Mouse (Mus musculus) hindbrain, embryonic 14.5 days (tissue): ENCODE results near the gene Slc30a10. TPM values are rescaled to one million over a fixed set of nuclear protein-coding genes. Genes with fewer than 3 reads are reported as not detected.
A peak's percentile ranks its signal among the peaks of the same experiment; 100 is the strongest.

Experiments used
- ATAC-seq: fragments of 200-750 bp; cut with Nextera tagmentation; 2 replicates; pipeline ENCODE4 v1.8.0; 2017; ENCODE audit warnings: moderate number of reproducible peaks, mild to moderate bottlenecking, moderate TSS enrichment, moderate library complexity; ENCODE audit not compliant: low FRiP score
- DNase-seq: peaks from one replicate; pipeline ENCODE4 v3.0.0-alpha.2; 2015; ENCODE audit warnings: low spot score
- H3K27ac ChIP-seq: fragments of 300-500 bp; sonication (generic); 2 replicates; pipeline ENCODE4 v1.5.1; 2014; ENCODE audit warnings: mild to moderate bottlenecking, moderate library complexity
- H3K27me3 ChIP-seq: fragments of 300-500 bp; sonication (generic); 2 replicates; pipeline ENCODE4 v1.6.1; 2014; ENCODE audit warnings: mild to moderate bottlenecking, low read length, mixed read lengths; ENCODE audit not compliant: control insufficient read depth, insufficient read depth
- H3K36me3 ChIP-seq: fragments of 300-500 bp; sonication (generic); replicated peaks from 2 replicates; pipeline ENCODE4 v1.6.1; 2014; ENCODE audit not compliant: control insufficient read depth, insufficient read depth
- H3K4me1 ChIP-seq: fragments of 300-500 bp; sonication (generic); replicated peaks from 2 replicates; pipeline ENCODE4 v1.6.1; 2014; ENCODE audit warnings: antibody characterized with exemption, low read length, mixed read lengths; ENCODE audit not compliant: control insufficient read depth, insufficient read depth
- H3K4me2 ChIP-seq: fragments of 300-500 bp; sonication (generic); replicated peaks from 2 replicates; pipeline ENCODE4 v1.6.1; 2014; ENCODE audit warnings: mild to moderate bottlenecking, moderate library complexity
- H3K4me3 ChIP-seq: fragments of 300-500 bp; sonication (generic); replicated peaks from 2 replicates; pipeline ENCODE4 v1.5.1; 2014; ENCODE audit warnings: mild to moderate bottlenecking, low read length
- H3K9ac ChIP-seq: fragments of 300-500 bp; sonication (generic); 2 replicates; pipeline ENCODE4 v1.6.1; 2014
- H3K9me3 ChIP-seq: fragments of 300-500 bp; sonication (generic); 2 replicates; pipeline ENCODE4 v1.6.1; 2016; ENCODE audit warnings: low read length; ENCODE audit not compliant: control insufficient read depth
- WGBS: fragments of 180-500 bp; shearing (Covaris S2); extraction: QIAGEN DNeasy Blood & Tissue Kit; methylation state at CpG from one replicate; pipeline ENCODE4 v1.1.7; 2014; 5-methylcytosine and 5-hydroxymethylcytosine counted together
- polyA plus RNA-seq: library from polyadenylated mRNA; unstranded; fragments of >200 nt; fragmentation: Nextera tagmentation; extraction: Ambion mirVana; gene quantifications from 2 replicates; pipeline ENCODE4 v1.2.1, GENCODE M21; 2014

Gene Slc30a10
- polyA plus RNA-seq, 1 experiment from 2014 or later: 6.8 TPM

DNA sequence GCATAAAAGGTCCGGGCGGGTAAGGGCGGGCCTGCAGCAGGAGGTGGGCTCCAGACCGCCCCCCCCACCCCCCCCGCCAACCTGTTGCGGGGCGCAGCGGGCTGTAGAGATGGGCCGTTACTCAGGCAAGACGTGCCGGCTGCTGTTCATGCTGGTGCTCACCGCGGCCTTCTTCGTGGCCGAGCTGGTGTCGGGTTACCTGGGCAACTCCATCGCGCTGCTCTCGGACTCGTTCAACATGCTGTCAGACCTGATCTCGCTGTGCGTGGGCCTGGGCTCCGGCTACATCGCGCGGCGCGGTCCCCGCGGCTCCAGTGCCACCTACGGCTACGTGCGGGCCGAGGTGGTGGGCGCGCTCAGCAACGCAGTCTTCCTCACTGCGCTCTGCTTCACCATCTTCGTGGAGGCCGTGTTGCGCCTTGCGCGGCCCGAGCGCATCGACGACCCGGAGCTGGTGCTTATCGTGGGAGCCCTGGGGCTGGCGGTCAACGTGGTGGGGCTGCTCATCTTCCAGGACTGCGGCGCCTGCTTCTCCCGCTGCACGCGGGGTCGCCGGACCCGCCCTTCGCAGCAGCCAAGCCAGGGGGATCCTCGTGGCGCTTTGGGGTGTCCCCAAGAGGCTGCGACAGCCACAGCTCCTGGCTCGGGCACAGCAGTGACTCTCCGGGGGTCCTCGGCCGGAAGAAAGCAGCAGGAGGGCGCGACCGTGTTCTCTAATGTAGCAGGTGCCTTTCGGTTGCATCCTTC is 480 bp downstream of the Slc30a10 start:
- Histone ChIP-seq H3K27ac (no peak overlapping the region), H3K9ac (peak overlapping the region; percentile 74), H3K36me3 (no peaks in the 10 kb centered on the region), H3K4me2 (peak overlapping the region; percentile 84), H3K4me1 (0 out of 2 replicates have a peak, but pooled peaks cover 13% of the 10 kb centered on the region), H3K27me3 (peaks cover 16% of the 10 kb centered on the region; the same call in 1 of the 2 replicates), H3K4me3 (peak overlapping the region; percentile 64), H3K9me3 (no peaks in the 10 kb centered on the region)
- WGBS: under 1% methylated on average over 67 of the region's 71 CpGs
- peak; percentile 46 for DNase-seq
- peak; percentile 81 for ATAC-seq

DNA sequence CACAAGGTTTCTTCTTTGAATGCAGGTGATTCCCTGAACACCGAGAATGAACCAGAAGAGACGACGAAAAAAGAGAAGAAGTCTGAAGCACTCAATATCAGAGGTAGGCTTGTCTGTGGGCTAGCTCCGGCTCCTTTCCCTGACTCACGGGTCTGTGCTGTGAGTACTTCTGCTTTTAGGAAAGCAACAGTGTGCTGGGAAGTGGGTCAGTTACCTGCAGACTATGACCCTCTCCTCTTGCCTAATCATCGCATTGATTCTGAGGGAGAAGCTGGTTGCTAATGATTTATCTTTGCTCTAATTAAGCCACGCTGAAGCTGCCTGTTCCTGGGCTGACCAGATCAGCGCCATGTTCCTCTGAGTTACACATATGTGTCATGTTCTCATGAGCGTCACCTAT is 1.7 kb downstream of the Slc30a10 start:
- ATAC-seq: no peak
- H3K9ac ChIP-seq: no peak overlapping the region
- WGBS: 85% methylated on average over 9 of the region's 9 CpGs

DNA sequence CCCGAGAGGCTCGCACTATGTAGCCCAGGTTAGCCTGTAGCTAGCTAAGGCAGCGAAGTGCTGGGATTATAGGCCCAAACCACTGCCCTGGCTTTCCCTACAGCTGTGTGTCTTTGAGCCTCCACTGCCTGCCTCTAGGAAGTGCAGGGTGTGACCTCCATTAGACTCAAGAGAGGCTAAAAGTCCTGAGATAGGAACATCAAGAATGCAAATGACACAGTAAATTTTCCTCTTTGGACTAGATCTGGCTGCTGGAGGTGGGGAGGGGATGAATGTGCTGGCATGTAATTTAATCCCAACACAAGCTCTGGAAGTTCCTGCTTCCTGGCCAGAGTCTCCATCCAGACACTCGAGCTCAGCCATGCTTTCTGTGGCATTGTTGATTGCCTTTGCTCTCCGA is 5.4 kb downstream of the Slc30a10 start:
- H3K9me3 ChIP-seq: no peaks in the 10 kb centered on the region
- ATAC-seq (no peak), DNase-seq (no peak)
- peaks cover 9% of the 10 kb centered on the region for H3K36me3 ChIP-seq
- H3K27ac ChIP-seq: no peak overlapping the region
- no peak overlapping the region for H3K4me2 ChIP-seq
- 88% methylated on average over 5 of the region's 5 CpGs for WGBS
- no peak overlapping the region for H3K4me3 ChIP-seq
- 0 out of 2 replicates have a peak, but pooled peaks cover 6% of the 10 kb centered on the region for H3K4me1 ChIP-seq
- no peak overlapping the region for H3K9ac ChIP-seq
- peaks cover 10% of the 10 kb centered on the region; the same call in 1 of the 2 replicates for H3K27me3 ChIP-seq

More for the DNA sequence above, 1.7 kb downstream of the Slc30a10 start:
- Histone ChIP-seq H3K4me2 (peak overlapping the region; percentile 84), H3K4me1 (0 out of 2 replicates have a peak, but pooled peaks cover 13% of the 10 kb centered on the region), H3K27ac (no peak overlapping the region), H3K27me3 (peaks cover 16% of the 10 kb centered on the region; the same call in 1 of the 2 replicates), H3K36me3 (no peaks in the 10 kb centered on the region), H3K9me3 (no peaks in the 10 kb centered on the region), H3K4me3 (peak overlapping the region; percentile 64)
- no peak for DNase-seq

DNA sequence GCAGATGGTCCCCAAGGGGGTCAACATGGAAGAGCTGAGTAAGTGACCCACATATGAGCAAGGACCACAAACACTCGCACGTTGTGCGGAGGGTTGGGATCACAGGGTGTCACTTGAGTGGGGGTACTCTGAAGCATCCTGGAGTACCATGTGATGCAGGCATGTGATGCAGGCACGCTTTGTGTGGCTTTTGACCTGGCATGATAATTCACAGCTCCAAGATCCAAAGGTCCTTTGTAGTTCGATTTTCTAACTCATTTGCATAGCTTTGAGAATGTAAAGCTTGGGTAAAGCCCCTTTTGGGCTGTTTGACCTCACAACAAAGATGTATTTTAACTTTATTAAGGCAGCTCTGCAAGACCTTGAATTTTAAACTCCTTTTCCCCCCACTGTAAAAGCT is 8.2 kb downstream of the Slc30a10 start:
- DNase-seq (no peak), ATAC-seq (no peak)
- Histone ChIP-seq H3K9ac (no peak overlapping the region), H3K36me3 (peaks cover 9% of the 10 kb centered on the region), H3K27me3 (no peaks in the 10 kb centered on the region), H3K4me2 (no peak overlapping the region), H3K27ac (no peak overlapping the region), H3K4me1 (no peaks in the 10 kb centered on the region), H3K9me3 (no peaks in the 10 kb centered on the region), H3K4me3 (no peak overlapping the region)
- 59% methylated on average over 5 of the region's 5 CpGs for WGBS

DNA sequence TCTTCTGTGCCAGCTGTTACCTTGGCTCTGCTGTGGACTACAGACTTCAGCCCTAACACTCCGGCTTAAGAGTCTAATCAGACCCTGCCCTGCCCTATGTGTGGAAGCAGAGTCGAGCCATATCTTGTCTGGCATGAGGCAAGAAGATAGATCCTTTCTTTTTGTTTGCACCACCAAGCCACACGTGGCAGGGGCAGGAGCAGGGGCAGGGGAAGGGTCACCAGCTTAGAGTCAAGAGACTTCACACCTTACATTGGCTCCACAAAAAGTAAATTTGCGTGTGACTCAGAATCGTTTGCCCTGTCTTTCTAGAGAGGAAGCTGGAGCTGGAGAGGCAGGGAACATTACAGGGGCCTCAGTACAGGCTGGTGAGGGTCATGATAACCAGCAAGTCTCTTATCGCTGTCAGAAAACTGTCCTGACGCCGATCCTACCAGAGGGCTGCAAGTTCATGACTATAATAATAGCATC is 14.9 kb downstream of the Slc30a10 start:
- Histone ChIP-seq H3K36me3 (peaks cover 2% of the 10 kb centered on the region; the same call in 1 of the 2 replicates), H3K4me2 (no peak overlapping the region), H3K4me3 (no peak overlapping the region), H3K27ac (no peak overlapping the region), H3K9me3 (no peaks in the 10 kb centered on the region), H3K4me1 (no peaks in the 10 kb centered on the region), H3K27me3 (no peaks in the 10 kb centered on the region), H3K9ac (no peak overlapping the region)
- no peak for DNase-seq
- ATAC-seq: no peak
- 83% methylated on average over 8 of the region's 8 CpGs for WGBS

DNA sequence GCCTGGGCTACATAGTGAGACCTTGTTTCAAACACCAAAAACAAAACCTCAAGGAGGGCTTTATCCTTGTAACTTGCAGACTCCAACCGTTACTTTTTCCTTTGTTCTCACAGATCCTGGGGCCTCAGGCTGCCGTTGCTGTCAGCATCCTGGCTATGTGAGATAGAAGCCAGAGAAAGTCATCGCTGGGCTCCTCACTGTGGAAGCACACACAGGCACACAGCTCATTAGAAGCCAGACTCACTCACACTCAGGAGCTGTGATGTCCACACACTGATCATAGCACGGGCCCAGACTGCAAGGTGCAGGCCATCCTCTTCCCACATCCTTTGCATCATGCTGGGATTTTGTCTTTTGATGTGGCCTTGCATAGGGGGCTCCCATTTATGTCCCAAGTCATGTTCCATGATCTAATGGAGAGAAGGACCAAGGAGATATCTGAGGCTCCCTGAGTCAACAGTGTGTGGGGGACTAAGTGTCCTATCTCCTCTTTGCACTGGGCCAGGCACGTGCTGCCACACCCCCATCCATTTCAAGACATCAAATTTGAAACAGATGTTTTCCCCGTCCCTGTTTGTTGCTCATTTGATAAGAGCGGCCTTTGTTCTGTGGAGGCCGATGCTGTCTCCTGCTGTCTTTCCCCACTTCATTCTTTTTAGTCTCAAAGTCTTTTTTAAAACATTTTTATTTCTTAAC is 17.5 kb downstream of the Slc30a10 start:
- Histone ChIP-seq H3K9ac (no peak overlapping the region), H3K27ac (no peak overlapping the region), H3K4me3 (no peak overlapping the region), H3K27me3 (no peaks in the 10 kb centered on the region), H3K36me3 (no peaks in the 10 kb centered on the region), H3K9me3 (no peaks in the 10 kb centered on the region), H3K4me1 (no peaks in the 10 kb centered on the region), H3K4me2 (no peak overlapping the region)
- DNase-seq (no peak), ATAC-seq (no peak)
- 56% methylated on average over 8 of the region's 8 CpGs for WGBS

DNA sequence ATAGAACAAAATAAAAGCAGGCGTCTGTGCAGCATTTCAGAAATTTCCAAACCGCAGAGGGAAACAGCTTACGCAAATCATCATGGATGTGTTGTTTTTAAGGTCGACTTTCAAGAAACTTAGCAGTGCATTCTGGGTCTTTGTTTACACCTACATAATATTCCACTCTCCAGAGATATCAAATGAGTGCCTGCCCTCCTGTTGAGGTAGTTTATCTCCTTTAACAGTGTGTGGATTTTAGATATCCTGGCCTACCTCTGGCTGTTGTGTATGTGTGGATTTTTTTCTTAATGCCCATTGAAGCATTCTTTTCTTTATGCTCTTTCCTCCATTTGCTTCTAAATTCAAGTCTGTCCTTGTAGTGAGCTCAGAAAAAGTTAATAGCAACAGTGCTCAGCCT is 18.1 kb downstream of the Slc30a10 start:
- Histone ChIP-seq H3K9ac (no peak overlapping the region), H3K9me3 (no peaks in the 10 kb centered on the region), H3K4me3 (no peak overlapping the region), H3K4me2 (no peak overlapping the region), H3K27ac (no peak overlapping the region), H3K36me3 (no peaks in the 10 kb centered on the region), H3K27me3 (no peaks in the 10 kb centered on the region), H3K4me1 (no peaks in the 10 kb centered on the region)
- DNase-seq (no peak), ATAC-seq (no peak)
- WGBS: 91% methylated on average over 4 of the region's 4 CpGs

DNA sequence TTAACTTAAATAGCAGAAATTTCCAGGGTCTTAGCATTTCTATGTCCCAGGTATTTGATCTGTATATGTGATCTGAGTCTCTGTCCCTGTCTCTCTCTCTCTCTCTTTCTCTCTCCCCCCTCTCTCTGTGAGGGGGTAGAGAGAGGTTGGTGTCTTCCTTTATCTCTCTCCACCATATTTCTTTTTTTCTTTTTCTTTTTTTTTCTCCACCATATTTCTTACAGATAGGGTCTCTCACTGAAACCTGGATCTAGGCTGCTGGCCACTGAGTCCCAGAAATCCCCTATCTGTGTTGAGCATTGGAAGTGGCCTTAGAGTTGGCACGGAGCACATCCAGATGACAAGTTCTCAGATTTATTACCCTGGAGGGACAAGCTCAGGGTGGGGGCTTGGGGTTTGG is 18.8 kb downstream of the Slc30a10 start:
- no peaks in the 10 kb centered on the region for H3K9me3 ChIP-seq
- DNase-seq (no peak), ATAC-seq (no peak)
- no peak overlapping the region for H3K9ac ChIP-seq
- H3K4me3 ChIP-seq: no peak overlapping the region
- WGBS: 88% methylated on average over 1 of the region's 1 CpGs
- H3K4me1 ChIP-seq: no peaks in the 10 kb centered on the region
- no peaks in the 10 kb centered on the region for H3K36me3 ChIP-seq
- H3K27me3 ChIP-seq: no peaks in the 10 kb centered on the region
- no peak overlapping the region for H3K4me2 ChIP-seq
- H3K27ac ChIP-seq: no peak overlapping the region

DNA sequence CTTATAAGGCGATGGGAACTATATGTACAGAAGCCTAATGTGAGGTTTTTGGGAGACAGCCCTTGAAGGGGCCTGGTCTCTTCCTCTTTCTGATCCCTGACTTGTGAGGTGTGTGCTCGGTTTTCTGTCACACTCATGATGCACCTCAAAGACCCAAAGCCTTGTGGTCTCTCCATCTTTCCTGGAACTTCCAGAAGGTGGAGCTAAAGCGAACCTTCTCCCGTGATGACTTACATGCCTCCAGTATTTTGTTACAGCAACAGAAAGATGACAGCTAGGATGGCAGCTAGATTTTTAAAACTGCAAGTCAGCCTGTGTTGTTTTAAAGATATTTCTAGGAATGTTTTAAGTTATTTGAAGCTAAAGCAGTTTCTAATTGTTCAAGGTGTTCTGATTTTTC is 25.2 kb downstream of the Slc30a10 start:
- no peaks in the 10 kb centered on the region for H3K36me3 ChIP-seq
- 95% methylated on average over 4 of the region's 4 CpGs for WGBS

More for the DNA sequence above, 25.2 kb downstream of the Slc30a10 start:
- Histone ChIP-seq H3K27ac (no peak overlapping the region), H3K9ac (no peak overlapping the region), H3K27me3 (no peaks in the 10 kb centered on the region), H3K4me2 (no peak overlapping the region), H3K4me1 (peaks cover 12% of the 10 kb centered on the region; the same call in 1 of the 2 replicates), H3K9me3 (no peaks in the 10 kb centered on the region), H3K4me3 (no peak overlapping the region)
- no peak for DNase-seq
- ATAC-seq: no peak
